Mouse (Mus musculus) C2C12 (cell line): ENCODE data around the gene Klf12.

Source experiments
- CTCF ChIP-seq: IDR thresholded peaks from one replicate; pipeline ENCODE4 v1.5.1; 2011; ENCODE audit not compliant: control insufficient read depth, insufficient read depth, insufficient read length
- MAX ChIP-seq: IDR thresholded peaks from one replicate; pipeline ENCODE4 v1.6.1; 2011; ENCODE audit warnings: mild to moderate bottlenecking, control low read depth

DNA sequence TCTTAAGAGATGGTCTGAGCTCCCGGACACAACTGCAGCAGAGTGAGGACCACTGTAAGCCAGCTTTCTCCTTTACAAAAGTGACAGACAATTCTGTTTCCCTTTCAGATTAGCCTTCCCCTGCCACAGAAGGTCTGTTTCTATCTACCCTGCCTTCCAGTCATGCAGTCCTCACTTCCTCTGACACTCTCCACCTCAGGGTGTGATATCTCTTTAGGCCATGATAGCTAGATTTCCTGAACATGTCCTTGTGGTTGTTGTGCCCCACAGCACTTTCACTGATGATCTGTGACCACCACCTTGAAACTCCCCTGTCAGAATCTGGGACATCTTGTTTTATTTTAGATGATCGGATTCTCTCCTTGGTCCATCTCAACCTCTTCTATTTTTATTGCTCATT lies 437.0 kb downstream of the Klf12 start:
- TF ChIP-seq CTCF (no peak), MAX (no peak)
